In the genomic region with DNA sequence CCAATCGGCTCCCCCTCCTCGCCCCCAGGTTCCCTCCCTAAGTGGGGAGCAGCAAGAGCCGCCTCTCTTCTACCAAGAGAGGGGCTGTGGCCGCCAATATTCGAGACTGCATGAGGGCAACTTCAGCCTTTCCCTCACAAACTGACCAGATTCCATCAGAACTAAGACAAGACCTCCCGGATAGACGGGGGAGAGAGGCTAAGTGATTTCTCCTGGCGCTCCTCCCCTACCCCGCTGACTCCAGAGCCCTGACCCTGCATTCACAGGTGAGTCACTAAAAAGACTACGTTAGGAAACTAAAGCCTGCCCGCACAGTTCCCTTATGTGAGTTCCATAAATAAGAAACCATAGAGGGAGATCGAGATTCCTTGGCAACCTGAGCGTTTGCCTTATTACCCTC, we compare ENCODE assay signal across 9 mouse cellular contexts. TPM values are rescaled to one million over a fixed set of nuclear protein-coding genes. Genes with fewer than 3 reads are reported as not detected.
DNase-seq lines count a peak whose midpoint lies in the region; ATAC-seq and TF ChIP-seq lines count a peak whose summit lies in the region.
"Had no signal": no experiment of that assay in that cellular context is flagged by ENCODE, and none has a peak within 500 bp of the region (broad histone marks: within the 10 kb centered on the region; RNA-seq: fewer than 3 reads in every experiment).

No protein-coding gene starts in this region.

- H3K4me1 ChIP-seq in forebrain, postnatal 0 days (ENCODE audit: insufficient read depth): peaks cover 11% of the 10 kb centered on the region; the same call in 1 of the 2 replicates
- peaks cover 2% of the 10 kb centered on the region for H3K4me1 ChIP-seq in forebrain, embryonic 11.5 days (replicated peaks; ENCODE audit: control insufficient read depth, insufficient read depth, low read length)
- no peaks in the 10 kb centered on the region for H3K4me1 ChIP-seq in liver, embryonic 15.5 days (replicated peaks)
- H3K4me1 ChIP-seq in liver, embryonic 11.5 days (replicated peaks; ENCODE audit: control insufficient read depth, insufficient read depth, low read length): no peaks in the 10 kb centered on the region; the same call in 1 of the 2 replicates
- H3K4me1 ChIP-seq in embryonic facial prominence, embryonic 15.5 days: peaks cover 43% of the 10 kb centered on the region
- H3K4me1 ChIP-seq in neural tube, embryonic 15.5 days: peaks cover 41% of the 10 kb centered on the region

- no peak for DNase-seq in forebrain, postnatal 0 days
- DNase-seq in forebrain, embryonic 11.5 days (ENCODE audit: low spot score): no peak
- DNase-seq in liver, embryonic 11.5 days (ENCODE audit: low spot score): no peak
- no peak for DNase-seq in Muller cell, postnatal 12 days (ENCODE audit: inconsistent ontology term)
- no peak for DNase-seq in spleen, adult 18-20 months

- H3K4me3 ChIP-seq in forebrain, postnatal 0 days (ENCODE audit: low read depth, low read length): peak overlapping the region; percentile 44
- no peak overlapping the region for H3K4me3 ChIP-seq in forebrain, embryonic 11.5 days (ENCODE audit: low read depth, low read length)
- H3K4me3 ChIP-seq in liver, embryonic 15.5 days (replicated peaks): peak overlapping the region; percentile 48; the same call in 1 of the 2 replicates
- H3K4me3 ChIP-seq in liver, embryonic 11.5 days (ENCODE audit: low read depth, low read length): no peak overlapping the region
- peak overlapping the region; percentile 59 for H3K4me3 ChIP-seq in embryonic facial prominence, embryonic 15.5 days (replicated peaks)
- peak overlapping the region; percentile 48 for H3K4me3 ChIP-seq in neural tube, embryonic 15.5 days (replicated peaks)
- H3K4me3 ChIP-seq: megakaryocyte, embryonic 14.5 days had no signal

- no peak for ATAC-seq in forebrain, postnatal 0 days
- ATAC-seq in forebrain, embryonic 11.5 days (replicated peaks; ENCODE audit: low FRiP score): no peak
- ATAC-seq in liver, embryonic 15.5 days (ENCODE audit: insufficient read depth): no peak
- no peak for ATAC-seq in liver, embryonic 11.5 days (replicated peaks; ENCODE audit: low FRiP score)
- no peak for ATAC-seq in embryonic facial prominence, embryonic 15.5 days (ENCODE audit: insufficient number of reproducible peaks, low FRiP score, low TSS enrichment, low read depth)
- ATAC-seq in neural tube, embryonic 15.5 days (ENCODE audit: low FRiP score): no peak

- no peak for TF ChIP-seq CTCF in forebrain, postnatal 0 days (IDR thresholded peaks at IDR 0.05; ENCODE audit: low read depth)

- H3K36me3 ChIP-seq in forebrain, postnatal 0 days (ENCODE audit: insufficient read depth): no peaks in the 10 kb centered on the region
- no peaks in the 10 kb centered on the region for H3K36me3 ChIP-seq in forebrain, embryonic 11.5 days (ENCODE audit: control insufficient read depth, insufficient read depth, low read length)
- no peaks in the 10 kb centered on the region for H3K36me3 ChIP-seq in liver, embryonic 15.5 days (replicated peaks)
- no peaks in the 10 kb centered on the region for H3K36me3 ChIP-seq in liver, embryonic 11.5 days (ENCODE audit: control insufficient read depth, insufficient read depth, low read length)
- no peaks in the 10 kb centered on the region for H3K36me3 ChIP-seq in embryonic facial prominence, embryonic 15.5 days
- no peaks in the 10 kb centered on the region for H3K36me3 ChIP-seq in neural tube, embryonic 15.5 days

- H3K4me2 ChIP-seq in forebrain, postnatal 0 days (ENCODE audit: low read depth): peak overlapping the region; percentile 83
- H3K4me2 ChIP-seq in forebrain, embryonic 11.5 days (ENCODE audit: low read depth, low read length, severe bottlenecking): no peak overlapping the region
- H3K4me2 ChIP-seq in liver, embryonic 15.5 days: no peak overlapping the region
- no peak overlapping the region for H3K4me2 ChIP-seq in liver, embryonic 11.5 days
- peak overlapping the region; percentile 98 for H3K4me2 ChIP-seq in embryonic facial prominence, embryonic 15.5 days (replicated peaks)
- peak overlapping the region; percentile 75 for H3K4me2 ChIP-seq in neural tube, embryonic 15.5 days

- H3K9ac ChIP-seq in forebrain, postnatal 0 days: peak overlapping the region; percentile 14; the same call in 1 of the 2 replicates
- H3K9ac ChIP-seq in forebrain, embryonic 11.5 days (ENCODE audit: low read length): no peak overlapping the region
- H3K9ac ChIP-seq in liver, embryonic 15.5 days: no peak overlapping the region
- H3K9ac ChIP-seq in liver, embryonic 11.5 days (ENCODE audit: low read depth, low read length): no peak overlapping the region
- no peak overlapping the region for H3K9ac ChIP-seq in embryonic facial prominence, embryonic 15.5 days
- 0 out of 2 replicates have a peak overlapping the region, but pooled peaks have one; percentile 14 for H3K9ac ChIP-seq in neural tube, embryonic 15.5 days (replicated peaks)

- peaks cover 15% of the 10 kb centered on the region for H3K27me3 ChIP-seq in forebrain, postnatal 0 days (ENCODE audit: insufficient read depth, low read length)
- peaks cover 23% of the 10 kb centered on the region for H3K27me3 ChIP-seq in forebrain, embryonic 11.5 days (ENCODE audit: control insufficient read depth, insufficient read depth, low read length)
- peaks cover 52% of the 10 kb centered on the region for H3K27me3 ChIP-seq in liver, embryonic 15.5 days
- peaks cover 30% of the 10 kb centered on the region for H3K27me3 ChIP-seq in liver, embryonic 11.5 days (replicated peaks; ENCODE audit: control insufficient read depth, insufficient read depth, low read length)
- peaks cover 10% of the 10 kb centered on the region for H3K27me3 ChIP-seq in embryonic facial prominence, embryonic 15.5 days
- H3K27me3 ChIP-seq in neural tube, embryonic 15.5 days (replicated peaks): peaks cover 30% of the 10 kb centered on the region

- H3K27ac ChIP-seq in forebrain, postnatal 0 days (ENCODE audit: low read depth, low read length): no peak overlapping the region
- no peak overlapping the region for H3K27ac ChIP-seq in forebrain, embryonic 11.5 days (ENCODE audit: low read depth, low read length)
- H3K27ac ChIP-seq in liver, embryonic 15.5 days (replicated peaks): no peak overlapping the region
- no peak overlapping the region for H3K27ac ChIP-seq in liver, embryonic 11.5 days (ENCODE audit: low read depth, low read length)
- 0 out of 2 replicates have a peak overlapping the region, but pooled peaks have one; percentile 4 for H3K27ac ChIP-seq in embryonic facial prominence, embryonic 15.5 days (replicated peaks)
- peak overlapping the region; percentile 37; the same call in 1 of the 2 replicates for H3K27ac ChIP-seq in neural tube, embryonic 15.5 days (replicated peaks)

- no peaks in the 10 kb centered on the region for H3K9me3 ChIP-seq in forebrain, postnatal 0 days (ENCODE audit: low read length)
- H3K9me3 ChIP-seq in forebrain, embryonic 11.5 days (ENCODE audit: control insufficient read depth, low read length): no peaks in the 10 kb centered on the region
- no peaks in the 10 kb centered on the region for H3K9me3 ChIP-seq in liver, embryonic 15.5 days (replicated peaks)
- H3K9me3 ChIP-seq in liver, embryonic 11.5 days (ENCODE audit: control insufficient read depth, low read length): no peaks in the 10 kb centered on the region
- H3K9me3 ChIP-seq in embryonic facial prominence, embryonic 15.5 days (replicated peaks): no peaks in the 10 kb centered on the region
- no peaks in the 10 kb centered on the region for H3K9me3 ChIP-seq in neural tube, embryonic 15.5 days (replicated peaks)
- H3K9me3 ChIP-seq: megakaryocyte, embryonic 14.5 days had no signal

- 50% methylated on average over 13 of the region's 13 CpGs for WGBS in forebrain, postnatal 0 days
- 59% methylated on average over 13 of the region's 13 CpGs for WGBS in forebrain, embryonic 11.5 days
- WGBS in liver, embryonic 15.5 days (ENCODE audit: insufficient replicate concordance): 52% methylated on average over 13 of the region's 13 CpGs
- 72% methylated on average over 13 of the region's 13 CpGs for WGBS in liver, embryonic 11.5 days
- 51% methylated on average over 13 of the region's 13 CpGs for WGBS in embryonic facial prominence, embryonic 15.5 days
- WGBS in neural tube, embryonic 15.5 days: 54% methylated on average over 13 of the region's 13 CpGs

RNA-seq across cellular contexts. Expression of a gene that starts 1.2 kb away (rescaled TPM):
- total RNA-seq in forebrain, postnatal 0 days (2014; rRNA removed): 11.6 and 12.7 TPM in 2 replicates
- 8.5 and 10.1 TPM in 2 replicates for polyA plus RNA-seq in forebrain, postnatal 0 days (2015; fragmentation: Nextera tagmentation; extraction: Ambion mirVana)
- 2.0 and 2.4 TPM in 2 replicates for polyA plus RNA-seq in forebrain, embryonic 11.5 days (2014; fragmentation: Nextera tagmentation; extraction: Ambion mirVana)
- 1.0 and 1.3 TPM in 2 replicates for polyA plus RNA-seq in liver, embryonic 15.5 days (2015; fragmentation: Nextera tagmentation; extraction: Ambion mirVana)
- polyA plus RNA-seq in liver, embryonic 11.5 days (2014; fragmentation: Nextera tagmentation; extraction: Ambion mirVana): 1.2 and 1.5 TPM in 2 replicates
- 12.2 and 12.8 TPM in 2 replicates for polyA plus RNA-seq in embryonic facial prominence, embryonic 15.5 days (2015; fragmentation: Nextera tagmentation; extraction: Ambion mirVana)
- polyA plus RNA-seq in neural tube, embryonic 15.5 days (2015; fragmentation: Nextera tagmentation; extraction: Ambion mirVana): 12.3 and 15.9 TPM in 2 replicates

Comparison
In these comparisons a context has a peak if more than half of its experiments do, and no peak if none do; other contexts are left out.
1. H3K4me2 ChIP-seq: peak in forebrain, postnatal 0 days (single experiment), embryonic facial prominence, embryonic 15.5 days (single experiment) and neural tube, embryonic 15.5 days (single experiment); none in forebrain, embryonic 11.5 days (single experiment), liver, embryonic 15.5 days (single experiment) and liver, embryonic 11.5 days (single experiment).
2. H3K4me3 ChIP-seq: peak in forebrain, postnatal 0 days (single experiment), liver, embryonic 15.5 days (single experiment), embryonic facial prominence, embryonic 15.5 days (single experiment) and neural tube, embryonic 15.5 days (single experiment); none in forebrain, embryonic 11.5 days (single experiment) and liver, embryonic 11.5 days (single experiment).
3. H3K9ac ChIP-seq: peak in forebrain, postnatal 0 days (single experiment) and neural tube, embryonic 15.5 days (single experiment); none in forebrain, embryonic 11.5 days (single experiment), liver, embryonic 15.5 days (single experiment), liver, embryonic 11.5 days (single experiment) and embryonic facial prominence, embryonic 15.5 days (single experiment).
4. H3K27ac ChIP-seq: peak in embryonic facial prominence, embryonic 15.5 days (single experiment) and neural tube, embryonic 15.5 days (single experiment); none in forebrain, postnatal 0 days (single experiment), forebrain, embryonic 11.5 days (single experiment), liver, embryonic 15.5 days (single experiment) and liver, embryonic 11.5 days (single experiment).